Mouse (Mus musculus): ENCODE measurements around the gene Ovca2. TPM values are rescaled to one million over a fixed set of nuclear protein-coding genes. Genes with fewer than 3 reads are reported as not detected.

Ovca2 gene
- polyA plus RNA-seq, 1 experiment from 2014 or later = 24.9 TPM

DNA sequence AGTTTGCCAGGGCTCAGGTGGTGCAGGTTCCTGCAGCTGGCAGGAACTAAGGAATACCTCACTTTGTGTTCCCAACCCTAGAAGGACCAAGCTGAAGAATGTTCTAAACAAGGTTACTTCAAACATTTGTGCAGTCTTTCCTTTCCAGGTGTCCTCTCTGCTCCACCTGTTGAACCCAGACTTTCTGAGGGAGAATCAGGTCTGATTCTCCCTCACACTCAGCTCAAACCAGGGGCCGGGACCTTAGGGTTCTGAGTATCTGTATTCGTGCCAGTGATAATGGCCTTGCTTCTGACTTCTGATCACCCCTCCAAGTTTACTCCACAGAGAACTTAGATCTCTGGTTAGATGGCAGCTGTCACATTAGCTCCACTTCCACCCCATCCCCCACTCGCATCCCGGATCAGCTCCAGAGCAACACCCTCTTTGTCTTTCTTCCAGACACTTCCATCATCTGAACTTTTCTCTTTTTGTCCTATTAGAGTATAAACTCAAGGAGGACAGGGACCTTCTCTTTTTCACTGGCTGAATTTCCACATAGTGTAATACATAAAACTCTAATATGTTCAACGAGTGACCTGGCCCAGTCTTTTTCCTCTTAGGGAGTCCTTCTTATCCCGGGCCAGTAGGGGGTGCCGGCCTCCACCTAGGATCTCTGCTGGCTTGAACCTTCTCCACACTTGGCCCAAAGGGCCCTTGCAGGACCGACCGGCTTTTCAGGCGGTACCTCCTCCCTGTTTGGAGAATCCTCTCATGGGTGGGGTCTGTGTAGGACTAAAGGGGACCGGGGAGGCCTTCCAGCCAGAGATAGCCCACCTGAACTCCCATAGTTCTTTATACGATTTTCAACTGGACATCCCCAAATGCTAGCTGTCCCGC, 13.9 kb upstream of the Ovca2 start:
- Histone ChIP-seq H3K4me2 (peak overlapping the region; percentile 87), H3K4me3 (ENCODE audit: low read depth, low read length) (peak overlapping the region; percentile 57), H3K4me1 (replicated peaks; ENCODE audit: control insufficient read depth, insufficient read depth, low read length) (peaks cover 37% of the 10 kb centered on the region), H3K9ac (ENCODE audit: low read depth, low read length) (no peak overlapping the region), H3K27ac (ENCODE audit: low read depth, low read length) (no peak overlapping the region), H3K9me3 (ENCODE audit: control insufficient read depth, low read length) (no peaks in the 10 kb centered on the region), H3K27me3 (replicated peaks; ENCODE audit: control insufficient read depth, insufficient read depth, low read length) (peaks cover 48% of the 10 kb centered on the region), H3K36me3 (ENCODE audit: control insufficient read depth, insufficient read depth, low read length) (no peaks in the 10 kb centered on the region)
- ATAC-seq (replicated peaks; ENCODE audit: low FRiP score) (peak; percentile 37), DNase-seq (ENCODE audit: low spot score) (peak; percentile 78)
- WGBS = 24% methylated on average over 13 of the region's 13 CpGs

DNA sequence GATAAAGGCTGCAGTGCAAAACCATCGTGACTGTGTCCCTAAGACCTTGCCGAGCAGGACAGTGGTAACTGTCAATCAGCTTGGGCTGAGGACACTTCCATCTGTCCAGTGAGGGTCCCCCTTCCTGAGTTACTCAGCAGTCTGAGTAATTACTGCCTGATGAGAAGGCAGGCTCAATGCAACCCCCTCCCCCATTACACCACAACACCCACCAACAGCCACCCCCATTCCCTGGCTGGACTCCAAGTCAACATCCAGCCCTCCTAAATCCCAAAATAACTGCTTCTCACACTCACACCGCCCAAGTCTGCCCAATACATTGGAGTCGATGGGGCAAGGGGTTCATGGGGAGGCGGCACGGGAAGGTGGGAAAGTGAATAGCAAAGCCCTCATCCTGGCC, 13.2 kb upstream of the Ovca2 start:
- H3K27me3 ChIP-seq (replicated peaks; ENCODE audit: control insufficient read depth, insufficient read depth, low read length) = peaks cover 41% of the 10 kb centered on the region
- H3K4me1 ChIP-seq (replicated peaks; ENCODE audit: control insufficient read depth, insufficient read depth, low read length) = peaks cover 37% of the 10 kb centered on the region
- H3K36me3 ChIP-seq (ENCODE audit: control insufficient read depth, insufficient read depth, low read length) = no peaks in the 10 kb centered on the region
- H3K9ac ChIP-seq (ENCODE audit: low read depth, low read length) = no peak overlapping the region
- DNase-seq (ENCODE audit: low spot score) = no peak
- H3K27ac ChIP-seq (ENCODE audit: low read depth, low read length) = no peak overlapping the region
- H3K4me2 ChIP-seq = no peak overlapping the region
- no peak overlapping the region for H3K4me3 ChIP-seq (ENCODE audit: low read depth, low read length)
- no peak for ATAC-seq (replicated peaks; ENCODE audit: low FRiP score)
- WGBS = 71% methylated on average over 6 of the region's 6 CpGs
- no peaks in the 10 kb centered on the region for H3K9me3 ChIP-seq (ENCODE audit: control insufficient read depth, low read length)

DNA sequence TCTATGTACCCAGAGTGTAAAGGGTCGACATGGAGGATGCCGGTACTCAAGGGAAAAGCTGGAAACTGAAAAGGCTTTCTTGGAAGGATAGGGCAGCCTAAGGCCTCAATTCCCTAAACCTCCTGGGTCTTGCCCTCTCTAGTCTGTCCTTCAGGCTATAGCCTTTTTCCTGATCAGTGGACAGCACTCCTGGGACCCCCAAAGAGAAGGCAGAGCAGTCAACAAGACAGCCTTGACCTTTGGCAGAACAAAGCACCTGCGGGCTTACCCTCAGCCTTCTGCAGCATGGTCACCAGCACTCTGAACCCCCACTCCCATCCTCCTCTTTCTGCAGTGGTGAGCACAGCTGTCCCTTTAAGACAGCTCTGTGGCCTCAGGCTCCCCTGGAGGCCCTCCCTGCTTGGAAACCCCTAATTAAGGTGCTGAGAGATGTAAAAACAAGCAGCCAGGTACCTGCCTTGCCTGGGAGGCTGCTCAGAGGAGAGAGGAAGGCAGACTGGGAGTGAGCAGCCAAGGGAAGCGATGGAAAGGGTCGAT, 12.3 kb upstream of the Ovca2 start, which contains the start of gene Dph1:
TSS of gene Dph1 (minus strand) at position 337 of the 537 bp plus-strand sequence.
- Histone ChIP-seq H3K4me1 (replicated peaks; ENCODE audit: control insufficient read depth, insufficient read depth, low read length) (peaks cover 37% of the 10 kb centered on the region), H3K9ac (ENCODE audit: low read depth, low read length) (peak within 1 kb of the TSS; percentile 82), H3K4me2 (peak within 1 kb of the TSS; percentile 89), H3K36me3 (ENCODE audit: control insufficient read depth, insufficient read depth, low read length) (no peaks in the 10 kb centered on the region), H3K4me3 (ENCODE audit: low read depth, low read length) (peak within 1 kb of the TSS; percentile 84), H3K9me3 (ENCODE audit: control insufficient read depth, low read length) (no peaks in the 10 kb centered on the region), H3K27ac (ENCODE audit: low read depth, low read length) (peak within 1 kb of the TSS; percentile 69; the same call in 1 of the 2 replicates), H3K27me3 (replicated peaks; ENCODE audit: control insufficient read depth, insufficient read depth, low read length) (peaks cover 32% of the 10 kb centered on the region)
- 49% methylated on average over 5 of the region's 5 CpGs for WGBS
- DNase-seq (ENCODE audit: low spot score) = no peak
- ATAC-seq (replicated peaks; ENCODE audit: low FRiP score) = no peak

DNA sequence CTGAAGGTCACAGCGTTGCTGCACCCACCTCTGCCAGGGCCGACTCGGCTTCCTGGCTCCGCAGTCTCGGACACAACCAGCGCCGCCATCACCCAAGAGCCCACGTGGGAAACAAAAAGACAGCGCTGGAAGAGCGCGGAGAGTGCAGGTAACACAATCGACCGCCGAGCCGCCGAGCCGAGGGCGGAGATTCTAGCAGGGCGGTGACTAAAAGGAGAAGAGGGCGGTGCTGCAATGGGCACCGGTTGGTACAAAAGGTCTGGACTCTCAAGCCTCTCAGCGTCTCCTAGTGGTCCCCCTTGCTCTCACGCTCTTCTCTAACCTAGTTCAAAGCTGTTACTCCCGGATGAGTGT, 11.7 kb upstream of the Ovca2 start:
- peak overlapping the region; percentile 84 for H3K4me3 ChIP-seq (ENCODE audit: low read depth, low read length)
- peaks cover 26% of the 10 kb centered on the region for H3K27me3 ChIP-seq (replicated peaks; ENCODE audit: control insufficient read depth, insufficient read depth, low read length)
- ATAC-seq (replicated peaks; ENCODE audit: low FRiP score) = peak; percentile 80
- peak overlapping the region; percentile 89 for H3K4me2 ChIP-seq
- H3K36me3 ChIP-seq (ENCODE audit: control insufficient read depth, insufficient read depth, low read length) = no peaks in the 10 kb centered on the region
- DNase-seq (ENCODE audit: low spot score) = peak; percentile 84
- H3K4me1 ChIP-seq (replicated peaks; ENCODE audit: control insufficient read depth, insufficient read depth, low read length) = peaks cover 36% of the 10 kb centered on the region
- peak overlapping the region; percentile 82 for H3K9ac ChIP-seq (ENCODE audit: low read depth, low read length)
- no peaks in the 10 kb centered on the region for H3K9me3 ChIP-seq (ENCODE audit: control insufficient read depth, low read length)
- 0% methylated on average over 24 of the region's 24 CpGs for WGBS
- peak overlapping the region; percentile 69; the same call in 1 of the 2 replicates for H3K27ac ChIP-seq (ENCODE audit: low read depth, low read length)

DNA sequence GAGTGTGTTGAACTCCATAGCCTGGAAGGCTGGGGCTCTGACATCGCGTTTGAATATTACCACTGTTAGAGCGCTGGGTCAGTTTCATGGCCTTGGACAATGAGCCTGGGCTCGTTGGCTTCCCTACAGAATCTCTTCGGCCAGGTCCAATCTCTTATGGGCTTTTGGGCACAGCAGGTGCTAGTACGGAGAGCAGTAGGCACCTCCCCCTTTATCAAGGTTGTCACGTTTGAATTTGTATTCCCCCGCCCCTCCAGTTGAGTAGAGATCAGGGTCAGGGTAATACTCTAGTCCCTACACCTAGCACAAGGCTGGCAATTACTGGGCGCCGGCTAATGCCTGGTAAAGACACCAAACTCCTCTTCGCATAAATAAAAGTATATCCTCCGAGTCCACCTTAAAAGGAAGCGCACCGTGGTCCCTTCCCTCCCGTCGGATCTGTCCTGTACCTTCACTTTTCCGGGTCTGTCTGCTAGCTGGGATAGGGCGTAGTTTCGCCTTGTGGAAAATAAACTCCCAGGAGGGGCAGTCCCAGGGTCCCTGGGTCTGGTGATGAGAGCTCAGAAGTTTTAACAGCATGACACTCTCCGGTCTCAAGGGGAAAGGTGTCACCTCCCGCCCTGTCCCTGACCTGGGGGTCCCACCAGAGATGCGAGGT, 11.2 kb upstream of the Ovca2 start:
- H3K36me3 ChIP-seq (ENCODE audit: control insufficient read depth, insufficient read depth, low read length) = no peaks in the 10 kb centered on the region
- peaks cover 31% of the 10 kb centered on the region for H3K4me1 ChIP-seq (replicated peaks; ENCODE audit: control insufficient read depth, insufficient read depth, low read length)
- H3K27ac ChIP-seq (ENCODE audit: low read depth, low read length) = peak overlapping the region; percentile 69; the same call in 1 of the 2 replicates
- DNase-seq (ENCODE audit: low spot score) (no peak), ATAC-seq (replicated peaks; ENCODE audit: low FRiP score) (peak; percentile 84)
- no peaks in the 10 kb centered on the region for H3K9me3 ChIP-seq (ENCODE audit: control insufficient read depth, low read length)
- H3K4me3 ChIP-seq (ENCODE audit: low read depth, low read length) = peak overlapping the region; percentile 84
- peak overlapping the region; percentile 82 for H3K9ac ChIP-seq (ENCODE audit: low read depth, low read length)
- WGBS = 1% methylated on average over 22 of the region's 22 CpGs
- H3K27me3 ChIP-seq (replicated peaks; ENCODE audit: control insufficient read depth, insufficient read depth, low read length) = peaks cover 21% of the 10 kb centered on the region
- peak overlapping the region; percentile 89 for H3K4me2 ChIP-seq

DNA sequence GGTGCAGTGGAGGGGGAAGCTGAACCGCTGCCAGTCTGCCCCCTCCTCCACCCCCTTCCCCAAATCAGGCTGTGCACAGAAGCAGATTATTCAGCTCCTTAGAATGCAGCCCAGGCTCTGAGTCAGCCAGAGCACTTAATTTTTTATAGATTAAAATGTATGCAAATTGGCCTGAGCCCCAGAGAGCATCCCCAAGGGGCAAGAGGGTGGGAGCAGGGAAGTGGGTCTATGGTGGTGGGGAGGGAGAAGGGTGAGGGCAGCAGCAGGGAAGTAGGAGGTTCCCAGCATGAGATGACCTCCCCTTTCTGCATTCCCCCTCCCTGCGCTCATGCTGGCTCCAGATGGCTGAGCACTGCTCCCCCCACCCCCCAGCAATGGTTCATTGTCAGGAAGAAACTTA, 6.4 kb upstream of the Ovca2 start:
- Histone ChIP-seq H3K27me3 (replicated peaks; ENCODE audit: control insufficient read depth, insufficient read depth, low read length) (no peaks in the 10 kb centered on the region), H3K27ac (ENCODE audit: low read depth, low read length) (no peak overlapping the region), H3K4me2 (no peak overlapping the region), H3K9me3 (ENCODE audit: control insufficient read depth, low read length) (no peaks in the 10 kb centered on the region), H3K36me3 (ENCODE audit: control insufficient read depth, insufficient read depth, low read length) (peaks cover 32% of the 10 kb centered on the region), H3K4me3 (ENCODE audit: low read depth, low read length) (no peak overlapping the region), H3K9ac (ENCODE audit: low read depth, low read length) (no peak overlapping the region), H3K4me1 (replicated peaks; ENCODE audit: control insufficient read depth, insufficient read depth, low read length) (peaks cover 9% of the 10 kb centered on the region)
- no peak for ATAC-seq (replicated peaks; ENCODE audit: low FRiP score)
- no peak for DNase-seq (ENCODE audit: low spot score)
- 84% methylated on average over 2 of the region's 2 CpGs for WGBS

DNA sequence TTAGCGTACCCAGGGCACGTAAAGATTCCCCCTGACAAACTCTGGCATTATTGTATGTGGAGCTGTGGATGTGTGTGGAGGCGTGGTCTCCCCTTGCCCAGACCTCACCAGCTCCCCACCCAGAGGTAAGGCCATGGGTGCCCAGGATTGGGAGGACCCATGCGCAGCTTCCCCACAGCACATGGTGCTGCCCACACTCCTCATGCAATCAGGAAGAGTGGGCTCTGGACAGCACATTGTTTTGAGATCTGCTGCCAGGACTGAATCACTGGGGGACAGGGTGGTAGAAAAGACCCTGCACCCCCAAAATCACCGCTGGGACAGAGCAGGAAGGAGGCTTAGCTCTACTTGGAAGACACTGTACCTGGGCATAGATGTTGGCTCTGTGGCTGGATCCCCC, 5.9 kb upstream of the Ovca2 start:
- H3K4me1 ChIP-seq (replicated peaks; ENCODE audit: control insufficient read depth, insufficient read depth, low read length) = peaks cover 7% of the 10 kb centered on the region
- DNase-seq (ENCODE audit: low spot score) = no peak
- WGBS = 93% methylated on average over 5 of the region's 5 CpGs
- no peaks in the 10 kb centered on the region for H3K27me3 ChIP-seq (replicated peaks; ENCODE audit: control insufficient read depth, insufficient read depth, low read length)
- ATAC-seq (replicated peaks; ENCODE audit: low FRiP score) = no peak
- no peak overlapping the region for H3K27ac ChIP-seq (ENCODE audit: low read depth, low read length)
- H3K4me2 ChIP-seq = no peak overlapping the region
- no peaks in the 10 kb centered on the region for H3K9me3 ChIP-seq (ENCODE audit: control insufficient read depth, low read length)
- H3K4me3 ChIP-seq (ENCODE audit: low read depth, low read length) = no peak overlapping the region
- H3K9ac ChIP-seq (ENCODE audit: low read depth, low read length) = no peak overlapping the region
- H3K36me3 ChIP-seq (ENCODE audit: control insufficient read depth, insufficient read depth, low read length) = peaks cover 32% of the 10 kb centered on the region

DNA sequence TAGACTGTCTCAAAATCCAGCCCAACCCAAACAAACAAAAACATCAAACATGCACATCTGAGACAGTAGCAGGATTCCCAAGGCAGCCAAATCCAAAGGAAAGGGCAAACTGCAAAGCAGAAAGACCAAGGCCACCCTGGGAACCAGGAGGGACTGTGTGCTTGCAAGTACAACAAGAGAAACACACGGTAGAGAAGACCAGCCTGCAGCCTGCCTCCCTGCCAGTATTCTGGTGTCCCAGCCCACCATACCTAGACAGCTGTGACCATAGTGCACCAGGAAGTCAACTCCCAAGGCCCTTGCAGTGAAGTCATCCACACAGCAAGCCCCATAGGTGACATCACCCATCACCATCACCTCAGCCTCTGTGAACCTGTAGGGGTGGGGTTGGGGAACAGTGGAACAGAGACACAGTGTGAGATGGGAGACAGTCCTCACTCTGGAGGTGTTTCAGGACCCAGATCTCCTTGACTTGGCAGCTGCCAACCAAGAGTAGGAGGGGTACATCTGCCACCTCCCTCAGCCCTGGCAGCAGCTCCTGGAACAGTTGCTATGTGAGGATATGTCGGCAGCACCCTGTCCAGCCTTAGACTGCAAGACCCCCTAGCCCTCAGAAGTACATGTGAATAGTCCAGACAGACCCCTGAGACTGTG, 5.4 kb upstream of the Ovca2 start:
- Histone ChIP-seq H3K4me3 (ENCODE audit: low read depth, low read length) (no peak overlapping the region), H3K4me1 (replicated peaks; ENCODE audit: control insufficient read depth, insufficient read depth, low read length) (0 out of 2 replicates have a peak, but pooled peaks cover 3% of the 10 kb centered on the region), H3K4me2 (no peak overlapping the region), H3K27ac (ENCODE audit: low read depth, low read length) (no peak overlapping the region), H3K36me3 (ENCODE audit: control insufficient read depth, insufficient read depth, low read length) (peaks cover 32% of the 10 kb centered on the region), H3K27me3 (replicated peaks; ENCODE audit: control insufficient read depth, insufficient read depth, low read length) (no peaks in the 10 kb centered on the region), H3K9me3 (ENCODE audit: control insufficient read depth, low read length) (no peaks in the 10 kb centered on the region), H3K9ac (ENCODE audit: low read depth, low read length) (no peak overlapping the region)
- 81% methylated on average over 2 of the region's 2 CpGs for WGBS
- DNase-seq (ENCODE audit: low spot score) (no peak), ATAC-seq (replicated peaks; ENCODE audit: low FRiP score) (no peak)
